In genomic region chr12:71136974-71137491, GRCm38 (mm10) we compare ENCODE assay signal across 7 mouse cellular contexts. TPM values are rescaled to one million over a fixed set of nuclear protein-coding genes. Genes with fewer than 3 reads are reported as not detected.
DNase-seq lines count a peak whose midpoint lies in the region; ATAC-seq lines count a peak whose summit lies in the region.

No protein-coding gene starts in this region.

- peak; percentile 77 for ATAC-seq in intestine, embryonic 16.5 days
- peak; percentile 67 for ATAC-seq in midbrain, embryonic 12.5 days (ENCODE audit: low FRiP score, low read depth)

- peak overlapping the region; percentile 94 for H3K4me2 ChIP-seq in intestine, embryonic 16.5 days (ENCODE audit: low read depth, low read length)
- peak overlapping the region; percentile 88 for H3K4me2 ChIP-seq in midbrain, embryonic 12.5 days (replicated peaks)

- peak overlapping the region; percentile 97 for H3K9ac ChIP-seq in intestine, embryonic 16.5 days (ENCODE audit: low read depth, low read length)
- peak overlapping the region; percentile 62; the same call in 1 of the 2 replicates for H3K9ac ChIP-seq in midbrain, embryonic 12.5 days (replicated peaks)

- under 1% methylated on average over 30 of the region's 30 CpGs for WGBS in intestine, embryonic 16.5 days
- under 1% methylated on average over 30 of the region's 30 CpGs for WGBS in midbrain, embryonic 12.5 days

- peak; percentile 67 for DNase-seq in adrenal gland, adult 8-10 months
- DNase-seq in embryo, embryonic 9.5 days (ENCODE audit: extremely low spot score): peak; percentile 94
- peak; percentile 68 to 85 for DNase-seq in gastrocnemius, postnatal 4 days (ENCODE audit: low spot score in 2 of 2)
- DNase-seq in left cerebral cortex, postnatal 4 days: peak; percentile 89
- DNase-seq in spleen, adult 12 weeks (ENCODE audit: low spot score): peak; percentile 79

- no peaks in the 10 kb centered on the region for H3K27me3 ChIP-seq in intestine, embryonic 16.5 days (replicated peaks; ENCODE audit: control insufficient read depth, insufficient read depth, low read length)
- H3K27me3 ChIP-seq in midbrain, embryonic 12.5 days: no peaks in the 10 kb centered on the region

- H3K27ac ChIP-seq in intestine, embryonic 16.5 days (ENCODE audit: low read length): peak overlapping the region; percentile 73
- H3K27ac ChIP-seq in midbrain, embryonic 12.5 days (replicated peaks): peak overlapping the region; percentile 75

- H3K36me3 ChIP-seq in intestine, embryonic 16.5 days (ENCODE audit: control insufficient read depth, insufficient read depth, low read length): peaks cover 3% of the 10 kb centered on the region; the same call in 1 of the 2 replicates
- H3K36me3 ChIP-seq in midbrain, embryonic 12.5 days: peaks cover 32% of the 10 kb centered on the region

- peak overlapping the region; percentile 99 for H3K4me3 ChIP-seq in intestine, embryonic 16.5 days (ENCODE audit: low read length)
- H3K4me3 ChIP-seq in midbrain, embryonic 12.5 days: peak overlapping the region; percentile 87

- peaks cover 9% of the 10 kb centered on the region for H3K4me1 ChIP-seq in intestine, embryonic 16.5 days (ENCODE audit: control insufficient read depth, insufficient read depth, low read length)
- H3K4me1 ChIP-seq in midbrain, embryonic 12.5 days: peaks cover 22% of the 10 kb centered on the region

- intact Hi-C loops in left cerebral cortex, postnatal 4 days (cut with DNase I): no loop called here

- H3K9me3 ChIP-seq in intestine, embryonic 16.5 days (ENCODE audit: control insufficient read depth, low read length): no peaks in the 10 kb centered on the region
- no peaks in the 10 kb centered on the region for H3K9me3 ChIP-seq in midbrain, embryonic 12.5 days

RNA-seq across cellular contexts. Expression of gene 2700049A03Rik, which starts 0.4 kb away (rescaled TPM):
- 10 to 100 TPM; 11.9 to 18.6 (median 13.6) TPM for total RNA-seq in adrenal gland, adult 8-10 months (2022)
- 1 to 10 TPM; 5.9 to 7.6 TPM for total RNA-seq in gastrocnemius, postnatal 4 days (2021)
- polyA plus RNA-seq in intestine, embryonic 16.5 days (2015; fragmentation: Nextera tagmentation; extraction: Ambion mirVana): 7.3 and 11.0 TPM in 2 replicates
- 10 to 100 TPM in 1 of 2 experiments, 1 to 10 TPM in 1; 9.5 to 10.2 TPM for total RNA-seq in left cerebral cortex, postnatal 4 days (2021)
- polyA plus RNA-seq in midbrain, embryonic 12.5 days (2016; fragmentation: Nextera tagmentation; extraction: Ambion mirVana): 19.8 and 23.3 TPM in 2 replicates

RNA-seq across cellular contexts. Expression of gene Timm9, which starts 0.5 kb away (rescaled TPM):
- 10 to 100 TPM; 49.0 to 68.2 (median 57.4) TPM for total RNA-seq in adrenal gland, adult 8-10 months (2022)
- total RNA-seq in gastrocnemius, postnatal 4 days (2021): 10 to 100 TPM; 28.7 to 32.9 TPM
- polyA plus RNA-seq in intestine, embryonic 16.5 days (2015; fragmentation: Nextera tagmentation; extraction: Ambion mirVana): 101 TPM in 2 replicates
- total RNA-seq in left cerebral cortex, postnatal 4 days (2021): 10 to 100 TPM; 71.2 to 75.9 TPM
- 66.0 and 74.5 TPM in 2 replicates for polyA plus RNA-seq in midbrain, embryonic 12.5 days (2016; fragmentation: Nextera tagmentation; extraction: Ambion mirVana)

RNA-seq across cellular contexts. Expression of gene Tomm20l, which starts 25.8 kb away (rescaled TPM):
- total RNA-seq in adrenal gland, adult 8-10 months (2022): 10 to 100 TPM in 2 of 4 experiments, 1 to 10 TPM in 2; 9.0 to 14.9 (median 11.7) TPM
- not detected for total RNA-seq in gastrocnemius, postnatal 4 days (2021)
- not detected in 2 replicates for polyA plus RNA-seq in intestine, embryonic 16.5 days (2015; fragmentation: Nextera tagmentation; extraction: Ambion mirVana)
- total RNA-seq in left cerebral cortex, postnatal 4 days (2021): not detected
- polyA plus RNA-seq in midbrain, embryonic 12.5 days (2016; fragmentation: Nextera tagmentation; extraction: Ambion mirVana): not detected in 2 replicates

Comparison
In these comparisons a context has a peak if more than half of its experiments do, and no peak if none do; other contexts are left out.
1. Peak in every context shown above with its lines: DNase-seq, ATAC-seq, H3K4me3 ChIP-seq and H3K27ac ChIP-seq.
2. RNA of gene Tomm20l, which starts 25.8 kb away (total RNA-seq): 9.0 to 14.9 TPM in adrenal gland, adult 8-10 months; not detected in left cerebral cortex, postnatal 4 days and not detected in gastrocnemius, postnatal 4 days; every median in the first group is over 4 times any median in the second.